Mouse (Mus musculus): ENCODE measurements around the gene Col9a2.

Gene Col9a2

GRCm38 (mm10) chr4:121039331-121040115 is at the start of gene Col9a2:
Gene Col9a2 (plus strand): TSS chr4:121039385.
- in situ Hi-C loops (cut with MboI), result no loop called here

- in situ Hi-C loops (cut with MboI), result no loop called here
Measured at GRCm38 (mm10) chr4:120992284-120992683, 46.9 kb upstream of the Col9a2 start.

- in situ Hi-C loops (cut with MboI), result no loop called here
Measured at GRCm38 (mm10) chr4:120993025-120993424, 46.2 kb upstream of the Col9a2 start.

- in situ Hi-C loops (cut with MboI), result no loop called here
Measured at GRCm38 (mm10) chr4:120995911-120996310, 43.3 kb upstream of the Col9a2 start.

- in situ Hi-C loops (cut with MboI), result no loop called here
Measured at GRCm38 (mm10) chr4:121001042-121001441, 38.1 kb upstream of the Col9a2 start.

GRCm38 (mm10) chr4:121001659-121002058 is 37.5 kb upstream of the Col9a2 start:
- in situ Hi-C loops (cut with MboI), result no loop called here

- in situ Hi-C loops (cut with MboI), result no loop called here
Measured at GRCm38 (mm10) chr4:121002400-121003171, 36.6 kb upstream of the Col9a2 start.

- in situ Hi-C loops (cut with MboI), result no loop called here
Measured at GRCm38 (mm10) chr4:121003611-121004091, 35.5 kb upstream of the Col9a2 start.

GRCm38 (mm10) chr4:121004679-121005078 is 34.5 kb upstream of the Col9a2 start:
- in situ Hi-C loops (cut with MboI), result no loop called here

GRCm38 (mm10) chr4:121007006-121007405 is 32.2 kb upstream of the Col9a2 start:
- in situ Hi-C loops (cut with MboI), result no loop called here

GRCm38 (mm10) chr4:121008071-121008745 is 31.0 kb upstream of the Col9a2 start:
- in situ Hi-C loops (cut with MboI), result no loop called here

GRCm38 (mm10) chr4:121009151-121009550 is 30.0 kb upstream of the Col9a2 start:
- in situ Hi-C loops (cut with MboI), result no loop called here

- in situ Hi-C loops (cut with MboI), result no loop called here
Measured at GRCm38 (mm10) chr4:121010770-121011549, 28.2 kb upstream of the Col9a2 start.

- in situ Hi-C loops (cut with MboI), result no loop called here
Measured at GRCm38 (mm10) chr4:121014594-121015267, 24.5 kb upstream of the Col9a2 start.

GRCm38 (mm10) chr4:121015268-121015659 is 23.9 kb upstream of the Col9a2 start:
- in situ Hi-C loops (cut with MboI), result no loop called here

GRCm38 (mm10) chr4:121016021-121016898 is 22.9 kb upstream of the Col9a2 start:
- in situ Hi-C loops (cut with MboI), result no loop called here

GRCm38 (mm10) chr4:121016928-121017657 is 22.1 kb upstream of the Col9a2 start, which contains the start of gene Smap2:
Gene Smap2 (minus strand): TSS chr4:121017247.
- in situ Hi-C loops (cut with MboI), result no loop called here

- in situ Hi-C loops (cut with MboI), result no loop called here
Measured at GRCm38 (mm10) chr4:121018250-121018649, 20.9 kb upstream of the Col9a2 start.

Data from mature B cell (primary cell).